Mouse (Mus musculus): Measurements from ENCODE around the gene Tmem230. TPM values are rescaled to one million over a fixed set of nuclear protein-coding genes. Genes with fewer than 3 reads are reported as not detected.

Tmem230 gene
- total and polyA plus RNA-seq, 3 experiments, result 27.7 to 38.2 (median 34.7) TPM

- peak; percentile 42 for TF ChIP-seq SMC3 (IDR thresholded peaks at IDR 0.05; ENCODE audit: low read depth, low read length)
- TF ChIP-seq BHLHE40 (IDR thresholded peaks at IDR 0.05; ENCODE audit: low read depth, low read length), result no peak
- TF ChIP-seq RAD21 (IDR thresholded peaks at IDR 0.05; ENCODE audit: low read depth, low read length), result peak; percentile 12
- no peak for TF ChIP-seq ZKSCAN1 (IDR thresholded peaks at IDR 0.05; ENCODE audit: borderline replicate concordance, low read depth, low read length)
- no peak for TF ChIP-seq EP300 (IDR thresholded peaks at IDR 0.05; ENCODE audit: low read length)
- TF ChIP-seq E2F4 (IDR thresholded peaks at IDR 0.05; ENCODE audit: insufficient replicate concordance, low read depth, low read length), result no peak
- peak in 1 of 2 experiments; percentile 48; a peak in 2 of 4 replicates for TF ChIP-seq CTCF (conservative IDR thresholded peaks at IDR 0.05 in 1 of 2, IDR thresholded peaks at IDR 0.05 in 1 of 2; ENCODE audit: low read depth in 2 of 2, low read length in 2 of 2)
- H3K4me2 ChIP-seq (ENCODE audit: insufficient read depth, low read depth, poor library complexity, severe bottlenecking), result no peak overlapping the region
- H3K27me3 ChIP-seq (replicated peaks), result no peaks in the 10 kb centered on the region
- no peak overlapping the region for H3K27ac ChIP-seq (ENCODE audit: insufficient read depth, low read depth)
- dilution Hi-C loops (cut with MboI; ENCODE audit: extremely low pct_ligation_motif_present, extremely low pct_unique_long_range_greater_than_20kb, low sequenced_read_pairs), result no loop called here
- no peaks in the 10 kb centered on the region for H3K79me2 ChIP-seq (replicated peaks; ENCODE audit: control insufficient read depth, extremely low read depth, insufficient read depth, poor library complexity, severe bottlenecking)
- H3K4me3 ChIP-seq (replicated peaks in 1 of 3; ENCODE audit: low read depth in 2 of 3, low read length in 2 of 3, poor library complexity in 1 of 3), result no peak overlapping the region
- H3K36me3 ChIP-seq (replicated peaks in 1 of 2; ENCODE audit: control insufficient read depth in 1 of 2, insufficient read depth in 1 of 2, low read length in 1 of 2), result no peaks in the 10 kb centered on the region
- DNase-seq (ENCODE audit: extremely low read depth), result no peak
- H3K9me3 ChIP-seq (replicated peaks; ENCODE audit: low read length), result no peaks in the 10 kb centered on the region
- H3K4me1 ChIP-seq (ENCODE audit: control insufficient read depth in 1 of 2, insufficient read depth in 2 of 2), result peaks cover 2 to 3% of the 10 kb centered on the region in 2 experiments; a peak in 1 of 4 replicates
- in situ Hi-C loops (cut with MboI; ENCODE audit: low pct_ligation_motif_present, low pct_unique_long_range_greater_than_20kb, low sequenced_read_pairs), result no loop called here
- no peak overlapping the region for H3K9ac ChIP-seq (ENCODE audit: insufficient read depth, low read depth)
These were observed 43.8 kb downstream of the Tmem230 start for GRCm38 (mm10) chr2:132203773-132204172.

GRCm38 (mm10) chr2:132203186-132203585, 44.4 kb downstream of the Tmem230 start:
- TF ChIP-seq JUN (IDR thresholded peaks at IDR 0.05; ENCODE audit: insufficient read depth, low read depth, low read length) (no peak), IRF4 (IDR thresholded peaks at IDR 0.05; ENCODE audit: low read depth, low read length) (no peak), SMC3 (IDR thresholded peaks at IDR 0.05; ENCODE audit: low read depth, low read length) (no peak), ETS1 (conservative IDR thresholded peaks at IDR 0.05; ENCODE audit: low read depth, low read length) (no peak), EP300 (IDR thresholded peaks at IDR 0.05; ENCODE audit: low read length) (no peak), TBP (conservative IDR thresholded peaks at IDR 0.05; ENCODE audit: low read depth, low read length) (no peak), ZMIZ1 (IDR thresholded peaks at IDR 0.05; ENCODE audit: low read depth, low read length) (no peak), USF1 (IDR thresholded peaks at IDR 0.05; ENCODE audit: low read depth, low read length) (no peak), PAX5 (IDR thresholded peaks at IDR 0.05; ENCODE audit: low read length) (no peak), KAT2A (IDR thresholded peaks at IDR 0.05; ENCODE audit: insufficient replicate concordance, low read length) (no peak), NRF1 (IDR thresholded peaks at IDR 0.05; ENCODE audit: low read depth, low read length) (no peak), ZC3H11A (IDR thresholded peaks at IDR 0.05; ENCODE audit: low read depth, low read length) (no peak), POLR2A (IDR thresholded peaks at IDR 0.05; ENCODE audit: low read depth, low read length) (no peak)
- dilution Hi-C loops (cut with MboI; ENCODE audit: extremely low pct_ligation_motif_present, extremely low pct_unique_long_range_greater_than_20kb, low sequenced_read_pairs), result no loop called here
- Histone ChIP-seq H3K79me2 (replicated peaks; ENCODE audit: control insufficient read depth, extremely low read depth, insufficient read depth, poor library complexity, severe bottlenecking) (no peaks in the 10 kb centered on the region), H3K27ac (ENCODE audit: insufficient read depth, low read depth) (no peak overlapping the region), H3K4me2 (ENCODE audit: insufficient read depth, low read depth, poor library complexity, severe bottlenecking) (no peak overlapping the region), H3K9ac (ENCODE audit: insufficient read depth, low read depth) (no peak overlapping the region), H3K9me3 (replicated peaks; ENCODE audit: low read length) (no peaks in the 10 kb centered on the region), H3K4me3 (replicated peaks in 1 of 3; ENCODE audit: low read depth in 2 of 3, low read length in 2 of 3, poor library complexity in 1 of 3) (no peak overlapping the region), H3K36me3 (replicated peaks in 1 of 2; ENCODE audit: control insufficient read depth in 1 of 2, insufficient read depth in 1 of 2, low read length in 1 of 2) (no peaks in the 10 kb centered on the region), H3K27me3 (replicated peaks) (no peaks in the 10 kb centered on the region), H3K4me1 (ENCODE audit: control insufficient read depth in 1 of 2, insufficient read depth in 2 of 2) (no peaks in the 10 kb centered on the region; a peak in 1 of 4 replicates)
- DNase-seq (ENCODE audit: extremely low read depth), result no peak
- in situ Hi-C loops (cut with MboI; ENCODE audit: low pct_ligation_motif_present, low pct_unique_long_range_greater_than_20kb, low sequenced_read_pairs), result no loop called here

Data from CH12.LX (cell line).